Mouse (Mus musculus): ENCODE measurements around the gene Slc44a5.
A peak's percentile ranks its signal among the peaks of the same experiment; 100 is the strongest.
"Not testable (repeated sequence)": the region's sequence is repeated elsewhere in the genome, so short reads cannot be mapped to it uniquely, and the experiment has no call there.

Gene Slc44a5

DNA sequence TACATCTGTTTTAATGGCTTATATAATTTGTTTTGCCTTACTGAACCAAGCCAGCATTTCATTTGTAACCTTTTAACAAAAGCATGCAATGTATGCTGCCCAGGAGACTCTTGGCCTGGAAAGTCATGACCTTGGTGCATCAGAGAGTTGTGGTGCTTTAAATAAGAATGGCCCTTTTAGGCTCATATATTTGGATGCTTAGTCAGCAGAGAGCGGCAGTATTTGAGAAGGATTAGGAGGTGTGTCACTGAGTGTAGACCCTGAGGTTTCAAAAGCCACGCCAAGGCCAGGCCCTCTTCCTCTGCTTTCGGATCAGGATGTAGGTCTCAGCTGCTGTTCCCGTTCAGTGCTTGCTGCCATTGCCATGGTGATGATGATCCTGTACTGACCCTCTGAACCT lies 3.8 kb upstream of the Slc44a5 start:
- DNase-seq (ENCODE audit: low spot score), result no peak

DNA sequence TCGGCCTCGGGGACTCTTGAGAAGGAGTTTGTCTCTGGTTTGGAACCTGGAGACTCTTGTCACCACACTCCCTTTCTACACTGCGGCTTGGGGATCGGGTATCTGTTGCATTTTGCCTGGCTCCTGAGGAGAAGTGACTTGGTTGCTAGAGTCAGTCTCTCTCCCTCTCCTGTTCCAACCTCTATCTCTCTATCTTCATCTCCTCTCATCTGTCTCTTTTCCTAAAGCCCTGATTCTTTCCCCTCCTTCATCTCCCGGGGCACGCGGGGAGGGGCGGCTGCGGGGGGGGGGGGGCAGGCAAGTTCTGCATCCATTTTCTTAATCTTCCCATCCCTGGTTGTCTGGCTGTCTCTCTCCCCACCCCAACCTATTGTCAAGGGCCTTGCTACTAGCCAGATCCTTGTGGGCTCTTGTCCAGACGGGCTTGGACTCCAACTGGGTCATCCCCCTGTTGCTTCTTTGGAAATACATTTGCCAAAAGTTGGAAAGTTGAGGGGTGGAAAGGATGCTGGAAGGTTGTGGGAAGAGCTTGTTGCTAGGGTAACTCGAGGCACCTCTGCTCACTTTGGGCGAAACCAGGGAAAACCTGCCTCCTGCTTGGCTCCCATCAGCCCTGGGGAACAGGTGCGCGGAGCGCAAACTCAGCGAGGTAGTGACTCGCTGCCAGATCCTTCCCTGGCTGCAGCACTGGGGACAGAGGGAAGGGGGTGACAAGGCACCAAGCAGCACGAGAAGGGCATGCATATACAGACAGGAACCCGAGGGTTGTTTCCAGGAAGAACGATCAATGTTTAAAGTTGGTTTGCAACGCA lies 919 bp downstream of the Slc44a5 start:
- no peak for DNase-seq (ENCODE audit: low spot score)

DNA sequence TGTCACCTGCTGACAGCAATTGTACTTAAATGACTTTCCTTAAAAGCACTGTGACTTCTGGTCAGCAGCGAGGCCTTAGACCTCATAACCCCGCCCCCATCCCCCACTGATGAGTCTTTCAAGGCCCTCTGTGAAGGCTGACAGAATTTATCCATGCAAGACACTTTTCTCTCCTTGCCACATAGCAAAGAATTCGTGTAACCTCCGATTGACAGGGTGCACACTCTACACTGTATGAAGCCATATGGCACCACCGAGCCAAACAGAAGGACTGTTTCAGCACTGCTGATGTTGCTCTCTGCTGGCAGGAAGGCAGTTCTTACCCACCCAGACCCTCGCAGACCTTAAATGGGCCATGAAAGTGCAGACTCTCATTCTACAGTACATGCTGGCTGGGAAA lies 1.8 kb downstream of the Slc44a5 start:
- no peak for DNase-seq (ENCODE audit: low spot score)

DNA sequence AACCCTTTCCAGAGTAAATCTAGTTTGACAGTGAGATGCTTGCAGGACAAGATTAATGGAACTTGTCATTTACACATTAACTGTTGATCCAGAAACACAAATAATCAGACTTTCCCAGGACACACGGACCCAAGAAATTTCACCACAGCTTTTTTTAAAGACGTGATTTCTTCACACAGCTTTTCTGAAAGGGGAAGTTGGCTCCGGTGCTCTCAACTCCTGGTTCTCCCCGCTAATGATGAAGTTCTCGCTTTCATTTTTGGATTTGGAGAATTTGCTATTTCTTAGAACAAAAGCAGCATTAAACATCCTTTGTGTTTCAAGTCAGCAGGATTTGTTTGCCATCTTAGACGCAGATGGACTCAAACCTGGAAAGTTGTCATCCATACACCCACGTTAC lies 2.6 kb downstream of the Slc44a5 start:
- DNase-seq (ENCODE audit: low spot score), result no peak

DNA sequence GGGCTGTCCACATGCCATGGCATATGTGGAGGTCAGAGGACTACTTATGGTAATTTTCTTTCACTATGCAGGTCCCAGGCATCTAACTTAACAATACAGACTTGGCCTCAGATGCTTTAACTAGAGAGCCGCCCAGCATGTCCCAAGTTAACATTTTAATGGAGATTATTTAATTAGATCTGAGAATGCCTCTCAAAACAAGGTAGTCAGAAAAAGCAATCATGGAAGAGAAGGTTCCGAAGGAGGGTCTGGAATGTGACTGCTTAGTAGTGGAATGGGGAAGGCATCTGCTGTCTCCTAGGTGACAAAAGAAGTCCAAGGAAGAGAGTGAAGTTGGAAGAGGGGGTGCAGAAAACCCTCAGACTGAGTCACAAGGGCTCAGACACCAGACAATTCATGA lies 7.4 kb downstream of the Slc44a5 start:
- no peak for DNase-seq (ENCODE audit: low spot score)

DNA sequence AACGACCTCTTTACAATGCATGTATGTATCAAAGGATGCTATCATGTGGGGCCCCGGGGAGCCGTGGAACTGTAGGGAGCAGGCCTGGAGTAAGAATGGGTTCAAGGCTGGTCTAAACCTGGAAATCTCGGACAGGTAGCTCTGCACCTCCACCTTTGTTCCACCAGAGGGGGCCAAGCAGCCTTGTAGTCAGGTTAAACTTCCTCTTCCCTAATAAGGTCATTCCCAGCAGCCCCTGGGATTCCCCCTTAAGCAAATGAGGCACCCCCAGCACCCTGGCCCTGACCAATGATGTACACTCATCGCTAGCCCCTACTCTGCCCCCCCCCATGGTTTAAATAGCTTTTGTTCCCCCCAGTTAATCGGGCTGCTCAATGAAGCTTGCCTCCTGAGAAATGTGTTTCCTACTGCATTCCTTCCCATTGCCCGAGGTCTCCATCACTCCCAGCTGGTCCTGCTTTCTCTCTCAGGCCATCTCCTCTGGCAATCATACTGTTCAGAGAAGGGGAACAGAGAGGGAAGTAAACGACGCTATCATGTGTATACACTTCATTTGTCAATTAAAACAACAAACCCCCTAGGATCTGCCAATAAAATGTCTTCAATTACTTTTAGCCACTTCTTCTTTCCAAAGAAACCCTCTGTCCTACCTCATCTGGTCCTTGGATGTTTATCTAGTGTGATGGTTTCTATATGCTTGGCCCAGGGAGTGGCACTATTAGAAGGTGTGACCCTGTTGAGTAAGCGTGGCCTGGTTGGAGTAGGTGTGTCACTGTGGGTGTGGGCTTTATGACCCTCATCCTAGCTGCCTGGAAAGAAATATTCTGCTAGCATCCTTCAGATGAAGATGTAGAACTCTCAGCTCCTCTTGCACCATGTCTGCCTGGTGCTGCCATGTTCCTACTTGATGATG lies 11.4 kb downstream of the Slc44a5 start:
- peak; percentile 28 for DNase-seq (ENCODE audit: low spot score)

DNA sequence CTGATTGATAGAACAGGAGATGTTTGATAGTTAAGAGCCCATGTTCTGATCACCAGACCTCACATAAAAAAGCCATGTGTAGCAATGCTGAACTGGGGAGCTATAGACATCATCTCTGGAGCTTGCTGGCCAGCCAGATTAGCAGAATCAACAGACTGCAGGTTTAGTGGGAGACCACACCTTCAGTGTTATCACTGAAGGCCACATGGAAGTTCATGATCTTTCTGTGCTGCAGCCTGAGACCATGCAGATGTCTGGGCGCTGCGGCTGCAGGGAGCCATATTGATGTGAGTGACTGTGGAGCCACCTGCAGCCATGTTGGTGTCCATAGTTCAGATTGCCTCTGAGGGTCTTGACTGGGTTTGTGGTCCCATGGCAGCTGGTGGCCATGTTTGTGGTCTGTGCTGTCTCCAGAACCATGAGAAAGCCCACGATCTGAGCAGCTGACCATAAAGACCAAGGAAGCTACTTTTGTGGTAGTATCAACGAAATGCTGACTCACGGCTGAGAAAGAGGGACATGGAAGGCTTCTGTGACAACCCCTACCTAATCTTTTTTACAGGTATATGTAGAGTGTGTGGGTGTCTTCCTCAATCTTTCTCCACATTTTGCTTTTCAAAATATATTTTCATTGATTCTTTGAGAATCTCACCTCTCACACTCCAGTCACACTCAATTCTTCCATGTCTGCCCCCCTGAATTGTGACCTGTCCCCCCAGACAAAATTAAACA lies 26.7 kb downstream of the Slc44a5 start:
- DNase-seq (ENCODE audit: low spot score), result no peak

DNA sequence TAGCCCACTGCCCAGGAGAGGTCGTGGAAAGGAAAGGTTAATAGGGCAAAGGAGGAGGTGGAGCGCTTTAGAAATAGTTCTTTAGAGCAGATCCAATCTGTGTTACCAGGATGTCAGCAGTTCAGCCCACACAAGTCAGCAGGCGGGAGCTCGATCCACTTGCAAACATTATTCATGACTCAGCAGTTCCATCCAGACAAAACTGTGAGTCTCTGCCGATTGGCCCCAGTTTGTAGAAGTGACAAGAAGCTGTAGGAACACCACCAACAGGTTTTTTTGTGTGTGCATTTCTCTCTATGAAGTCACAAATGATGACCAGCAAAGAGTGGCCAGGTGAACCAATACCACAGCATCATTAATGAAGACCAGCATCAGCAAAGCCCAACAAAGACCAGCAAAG lies 28.1 kb downstream of the Slc44a5 start:
- no peak for DNase-seq (ENCODE audit: low spot score)

DNA sequence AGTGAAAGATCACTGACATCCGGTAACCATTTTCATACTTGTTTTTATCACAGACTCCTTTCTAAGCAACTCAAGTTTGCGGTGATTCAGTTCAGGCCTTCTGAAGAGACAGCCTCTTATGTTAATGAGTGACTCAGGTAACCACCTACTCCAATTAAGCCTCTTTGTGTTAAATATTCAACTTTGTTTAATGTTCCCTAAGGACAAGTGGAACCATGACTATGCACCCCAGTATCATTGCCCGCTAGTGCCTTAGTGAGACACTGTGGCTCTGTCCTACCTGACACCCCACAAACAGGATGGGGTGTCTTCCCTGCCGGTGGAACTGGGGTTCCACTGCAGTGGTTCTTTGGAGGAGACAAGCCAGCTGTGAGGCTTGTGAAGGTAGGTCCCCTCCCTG lies 73.6 kb downstream of the Slc44a5 start:
- DNase-seq (ENCODE audit: low spot score), result no peak

DNA sequence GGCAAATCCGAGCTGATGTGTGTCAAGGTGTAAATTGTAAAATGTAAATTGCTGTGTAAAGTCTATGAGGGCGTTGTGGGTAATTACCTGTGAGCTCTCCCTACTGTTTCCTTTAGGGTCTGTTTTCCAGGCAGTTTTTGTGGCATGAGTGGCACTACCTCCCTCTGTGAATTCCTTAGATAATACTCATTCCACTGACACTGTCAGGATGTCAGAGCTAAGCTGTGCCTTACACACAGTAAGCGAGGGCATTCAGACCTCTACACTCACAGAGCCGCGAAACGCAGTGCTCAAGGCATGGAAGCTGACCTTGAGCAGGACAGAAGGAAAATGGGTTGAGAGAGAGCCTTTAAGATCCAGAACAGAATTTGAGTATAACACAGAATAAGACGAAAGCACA lies 80.1 kb downstream of the Slc44a5 start:
- DNase-seq (ENCODE audit: low spot score), result no peak

DNA sequence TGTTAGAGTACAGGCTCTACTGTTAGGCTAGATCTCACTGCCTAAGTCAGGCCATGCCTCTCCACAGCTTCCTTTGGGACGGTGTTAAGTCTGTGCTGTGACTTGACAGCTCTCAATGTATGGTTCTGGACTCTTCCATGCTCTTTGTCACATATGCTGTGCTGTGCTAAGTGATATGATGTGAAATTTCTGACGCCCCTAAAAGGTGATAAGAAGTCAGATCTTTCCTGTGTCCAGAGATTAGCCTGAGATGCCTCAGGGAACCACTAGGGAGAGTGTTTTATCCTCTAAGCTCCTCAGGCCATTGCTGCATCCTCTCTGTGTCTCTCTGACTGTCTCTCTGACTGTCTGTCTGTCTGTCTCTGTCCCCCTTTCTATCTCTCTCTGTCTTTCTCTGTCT lies 84.2 kb downstream of the Slc44a5 start:
- DNase-seq (ENCODE audit: low spot score), result no peak

DNA sequence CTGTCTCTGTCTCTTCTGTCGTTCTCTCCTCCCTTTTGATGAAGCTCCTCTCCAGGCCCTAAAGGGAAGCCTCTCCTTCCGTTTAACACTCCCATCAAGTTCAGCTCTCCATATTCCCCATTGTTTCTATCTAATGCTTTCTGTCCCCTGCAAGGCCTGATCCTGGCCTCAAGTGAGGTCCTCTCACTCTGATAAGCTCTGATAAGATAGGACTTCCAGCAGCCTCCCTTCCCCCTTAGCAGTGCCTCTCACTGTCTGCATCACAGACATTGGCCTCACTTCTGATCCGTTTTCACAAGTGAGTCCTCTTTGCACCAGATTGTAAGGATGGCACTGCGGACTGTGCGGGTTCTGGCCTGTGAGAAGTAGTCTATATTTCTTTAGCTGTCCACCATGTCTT lies 85.0 kb downstream of the Slc44a5 start:
- DNase-seq (ENCODE audit: low spot score), result no peak

DNA sequence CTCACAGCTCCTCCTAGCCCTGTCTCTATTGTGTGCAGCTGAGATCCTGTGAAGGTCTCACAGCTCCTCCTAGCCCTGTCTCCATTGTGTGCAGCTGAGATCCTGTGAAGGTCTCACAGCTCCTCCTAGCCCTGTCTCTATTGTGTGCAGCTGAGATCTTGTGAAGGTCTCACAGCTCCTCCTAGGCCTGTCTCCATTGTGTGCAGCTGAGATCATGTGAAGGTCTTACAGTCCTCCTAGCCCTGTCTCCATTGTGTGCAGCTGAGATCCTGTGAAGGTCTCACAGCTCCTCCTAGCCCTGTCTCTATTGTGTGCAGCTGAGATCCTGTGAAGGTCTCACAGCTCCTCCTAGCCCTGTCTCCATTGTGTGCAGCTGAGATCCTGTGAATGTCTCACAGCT lies 98.8 kb downstream of the Slc44a5 start:
- not testable (repeated sequence) for DNase-seq (ENCODE audit: low spot score)

DNA sequence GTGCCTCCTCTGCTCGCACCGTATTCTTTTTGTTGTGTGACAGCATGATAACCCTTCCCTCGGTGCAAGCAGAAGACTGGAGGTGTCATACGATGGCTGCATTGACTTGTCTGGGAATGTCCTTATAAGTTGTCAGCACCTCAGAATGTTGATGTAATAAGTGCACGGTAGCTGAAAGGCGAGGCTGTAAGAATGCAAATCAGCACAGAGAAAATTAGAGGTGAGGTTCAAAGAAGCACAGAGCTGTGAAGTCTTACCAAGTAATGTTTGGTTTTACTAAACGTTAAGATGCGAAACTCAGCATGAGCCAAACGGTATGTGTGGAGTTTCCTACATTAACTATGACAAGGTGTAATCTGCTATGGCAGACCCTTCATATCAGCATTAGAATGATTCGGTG lies 102.5 kb downstream of the Slc44a5 start:
- peak; percentile 1 for DNase-seq (ENCODE audit: low spot score)

DNA sequence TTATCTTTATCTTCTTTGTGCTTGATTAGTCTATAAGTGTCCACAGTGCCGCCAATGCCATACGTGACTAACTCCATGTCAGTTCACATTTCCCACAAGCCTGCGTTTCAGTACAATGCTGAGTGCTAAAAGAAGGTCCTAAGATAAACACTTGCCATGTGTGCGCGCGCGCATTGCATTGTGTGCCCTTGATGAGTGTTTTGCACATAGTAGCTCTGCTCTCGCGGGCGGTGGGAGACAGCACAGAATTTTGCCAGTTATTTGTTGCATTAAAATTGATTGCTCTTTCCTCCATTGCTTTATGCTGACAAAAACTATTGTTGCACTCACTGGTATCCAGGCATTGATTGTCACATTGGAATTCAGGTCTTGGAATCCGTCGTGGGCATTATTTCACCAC lies 108.5 kb downstream of the Slc44a5 start:
- DNase-seq (ENCODE audit: low spot score), result no peak

DNA sequence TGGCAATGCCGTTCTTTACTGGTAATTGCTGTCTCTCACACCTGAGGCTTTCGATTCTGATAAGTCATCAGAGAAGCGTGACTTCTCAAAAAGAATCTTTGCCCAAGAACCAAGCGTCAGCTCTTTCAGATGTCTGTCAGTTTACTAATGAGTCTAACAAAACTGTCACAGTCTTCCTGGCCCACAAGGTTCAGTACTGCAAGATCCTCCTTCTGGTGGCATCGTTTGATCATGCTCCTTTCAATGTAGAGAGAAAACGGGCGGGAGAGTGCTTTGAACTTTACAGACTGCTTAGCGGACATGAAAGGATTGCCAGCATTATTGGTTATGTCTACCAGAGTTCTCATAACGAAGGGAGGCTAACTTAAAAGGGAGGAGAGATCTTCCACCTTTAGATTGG lies 109.0 kb downstream of the Slc44a5 start:
- no peak for DNase-seq (ENCODE audit: low spot score)

DNA sequence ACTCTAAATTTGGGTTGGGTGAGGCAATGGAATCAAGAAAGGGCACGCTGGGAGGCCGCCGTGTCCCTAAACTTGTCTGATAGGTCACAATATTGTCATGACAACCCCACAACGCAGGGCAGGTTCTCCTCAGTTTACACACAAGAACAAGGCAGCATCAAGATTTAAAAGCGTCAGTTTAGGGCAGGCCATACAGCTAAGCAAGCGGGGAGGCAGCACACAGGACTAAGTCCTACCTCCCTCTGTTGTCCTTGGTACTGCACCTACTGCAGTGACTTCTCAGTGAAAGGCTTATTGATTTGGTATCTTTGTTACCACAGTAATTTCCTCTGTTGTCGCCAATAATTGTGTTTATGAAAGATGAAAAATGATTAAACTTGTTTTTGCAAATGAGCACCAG lies 109.7 kb downstream of the Slc44a5 start:
- DNase-seq (ENCODE audit: low spot score), result no peak

DNA sequence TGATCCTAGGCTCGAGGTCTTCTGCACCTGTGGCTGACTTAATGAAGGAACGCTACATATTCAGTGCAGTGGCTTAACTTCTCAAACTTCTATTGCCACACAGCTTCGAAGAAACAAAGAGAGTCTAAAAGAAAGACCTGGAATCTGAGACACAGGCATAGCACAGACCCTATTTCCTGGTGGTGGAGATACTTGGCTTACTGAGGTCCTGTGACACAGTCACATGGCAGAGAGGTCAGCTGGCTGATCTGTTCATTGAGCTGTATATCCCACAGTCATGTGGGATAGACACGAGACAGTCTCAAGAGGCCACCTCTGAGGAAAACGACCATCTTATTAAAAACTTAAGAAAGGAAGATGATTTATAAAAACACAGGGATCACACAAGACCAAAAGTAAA lies 116.8 kb downstream of the Slc44a5 start:
- no peak for DNase-seq (ENCODE audit: low spot score)

DNA sequence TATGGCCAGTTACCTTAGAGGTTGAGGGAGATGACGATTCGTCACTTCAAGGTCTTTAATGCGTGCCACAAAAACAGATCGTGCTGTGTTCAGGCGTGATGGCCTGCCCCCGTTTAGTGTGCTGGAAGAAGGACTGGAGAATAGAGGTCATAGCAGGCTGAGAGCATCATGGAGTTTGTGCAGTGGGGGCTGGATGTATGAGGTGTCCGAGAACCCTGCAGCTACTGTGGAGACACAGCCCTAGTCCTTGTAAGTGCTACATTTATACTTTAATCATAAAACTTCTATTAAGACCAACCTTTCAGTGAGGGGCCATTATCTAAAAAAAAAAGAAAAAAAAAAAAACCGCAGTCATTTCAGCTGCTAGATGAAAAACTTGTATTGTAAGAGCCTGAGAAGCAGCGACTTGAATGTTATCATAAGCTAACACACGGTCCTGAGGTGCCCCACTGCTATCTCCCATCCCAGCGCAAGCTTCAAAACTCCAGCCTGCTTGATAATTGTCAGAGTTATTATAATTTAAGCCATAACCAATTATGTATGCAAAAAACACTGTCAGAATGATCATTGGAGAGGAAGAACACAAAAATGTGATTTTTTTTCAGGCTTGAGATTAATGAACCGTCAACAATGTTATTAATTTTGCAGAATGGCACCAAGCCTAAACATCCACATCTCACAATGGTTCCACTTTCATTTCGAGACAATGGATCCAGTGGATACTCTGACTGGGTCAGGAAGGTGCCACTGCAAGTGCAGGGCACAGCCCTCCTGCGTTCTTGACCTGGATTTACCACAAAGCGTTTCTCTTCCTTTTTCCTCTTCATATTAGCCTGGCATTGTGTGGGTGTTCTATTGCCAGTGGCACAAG lies 118.5 kb downstream of the Slc44a5 start:
- no peak for DNase-seq (ENCODE audit: low spot score)

DNA sequence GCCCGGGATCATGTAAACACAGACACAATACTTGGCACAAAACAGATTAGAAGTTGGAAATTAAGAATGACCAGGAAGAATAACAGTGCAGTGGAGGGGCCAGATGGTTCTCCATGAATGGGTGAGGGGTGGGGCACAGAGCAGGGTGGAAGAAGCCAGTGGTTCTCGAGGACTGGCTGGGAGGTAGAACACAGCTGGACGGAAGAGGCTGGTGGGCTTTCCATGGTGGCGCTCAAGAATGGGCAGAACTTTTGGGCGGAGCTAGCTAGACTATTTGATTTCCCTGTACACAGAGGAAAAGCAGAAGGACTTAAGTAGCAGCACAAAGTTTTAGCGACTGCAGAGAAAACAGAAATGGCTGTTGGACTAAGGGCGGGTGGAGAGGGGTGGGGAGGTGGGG lies 119.2 kb downstream of the Slc44a5 start:
- DNase-seq (ENCODE audit: low spot score), result no peak

DNA sequence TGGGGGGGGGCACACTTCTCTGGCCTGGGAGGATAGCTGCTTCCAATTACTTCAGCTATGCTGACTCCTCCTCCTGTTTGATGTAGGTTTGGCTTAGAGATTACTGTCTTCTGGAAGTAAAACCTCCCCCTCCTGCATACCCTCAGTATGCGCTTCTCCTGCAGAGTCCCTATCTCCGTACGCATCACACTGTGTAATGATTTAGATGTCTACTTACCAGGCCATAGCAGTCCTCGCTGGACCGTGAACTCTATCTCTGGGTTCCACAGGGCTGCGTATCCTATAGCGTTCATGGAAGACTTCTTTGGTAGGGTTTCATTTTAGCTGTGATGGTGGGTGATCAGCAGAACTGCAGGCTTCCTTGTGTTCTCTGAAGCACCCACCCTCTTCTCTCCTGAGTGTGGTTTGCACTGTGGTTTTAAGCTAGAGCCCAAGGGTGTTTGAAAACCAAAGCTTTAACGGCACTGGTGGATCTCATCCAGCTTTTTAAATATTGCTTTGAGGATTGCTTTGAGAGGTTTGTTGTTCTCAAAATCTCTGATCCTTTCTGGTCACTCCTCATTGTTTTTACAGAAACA lies 120.6 kb downstream of the Slc44a5 start:
- no peak for DNase-seq (ENCODE audit: low spot score)

All from left cerebral cortex, adult 11 months (tissue).